Mouse (Mus musculus) neural tube, embryonic 13.5 days (tissue): ENCODE data around the gene Gm20683. TPM values are rescaled to one million over a fixed set of nuclear protein-coding genes. Genes with fewer than 3 reads are reported as not detected.

Experiments used
- microRNA-seq: library from miRNA; unstranded; fragments of <30 nt; microRNA quantifications from one replicate; pipeline ENCODE4, GENCODE M21; 2016
- polyA plus RNA-seq: library from polyadenylated mRNA; unstranded; fragments of >200 nt; fragmentation: Nextera tagmentation; extraction: Ambion mirVana; gene quantifications from 2 replicates; pipeline ENCODE4 v1.2.1, GENCODE M21; 2015

Gm20683 gene
- polyA plus RNA-seq, 1 experiment from 2014 or later: 7.5 TPM

Small RNA genes within 50 kb of the gene (microRNA-seq; reads per million reads assigned to microRNA genes)
- gene Mir3082: 0.44 reads per million

Other genes with a start within 250 kb of the Gm20683 start
- 2.1 and 2.8 TPM in 2 replicates for gene Gng13, start 124.6 kb downstream of the Gm20683 start, polyA plus RNA-seq
- gene Chtf18, start 114.3 kb downstream of the Gm20683 start, polyA plus RNA-seq: 7.3 and 9.1 TPM in 2 replicates
- 20.4 and 24.4 TPM in 2 replicates for gene Rpusd1, start 114.1 kb downstream of the Gm20683 start, polyA plus RNA-seq
- not detected in 2 replicates for gene Mslnl, start 105.7 kb downstream of the Gm20683 start, polyA plus RNA-seq
- gene Msln, start 87.4 kb downstream of the Gm20683 start, polyA plus RNA-seq: 0.29 and 0.54 TPM in 2 replicates
- gene Narfl, start 68.0 kb downstream of the Gm20683 start, polyA plus RNA-seq: 26.4 and 26.6 TPM in 2 replicates
- gene Haghl, start 56.1 kb downstream of the Gm20683 start, polyA plus RNA-seq: 101 and 107 TPM in 2 replicates
- 0.33 and 0.39 TPM in 2 replicates for gene Ccdc78, start 55.2 kb downstream of the Gm20683 start, polyA plus RNA-seq
- 70.5 and 73.6 TPM in 2 replicates for gene Fam173a, start 48.9 kb downstream of the Gm20683 start, polyA plus RNA-seq
- gene AC134908.4, start 46.1 kb downstream of the Gm20683 start, polyA plus RNA-seq: 0.66 and 1.9 TPM in 2 replicates
- 46.7 and 58.7 TPM in 2 replicates for gene Metrn, start 44.6 kb downstream of the Gm20683 start, polyA plus RNA-seq
- 27.7 and 31.8 TPM in 2 replicates for gene Fbxl16, start 32.7 kb downstream of the Gm20683 start, polyA plus RNA-seq
- 27.0 and 28.3 TPM in 2 replicates for gene Wdr24, start 18.1 kb downstream of the Gm20683 start, polyA plus RNA-seq
- gene Jmjd8, start 12.9 kb downstream of the Gm20683 start, polyA plus RNA-seq: 55.2 and 60.6 TPM in 2 replicates
- gene Stub1, start 8.4 kb downstream of the Gm20683 start, polyA plus RNA-seq: 284 and 316 TPM in 2 replicates
- 18.9 and 21.1 TPM in 2 replicates for gene Rhbdl1, start 4.5 kb downstream of the Gm20683 start, polyA plus RNA-seq
- gene Rhot2, start 3.1 kb upstream of the Gm20683 start, polyA plus RNA-seq: 15.4 and 18.3 TPM in 2 replicates
- gene Wdr90, start 19.7 kb upstream of the Gm20683 start, polyA plus RNA-seq: 14.1 and 15.6 TPM in 2 replicates
- gene Mcrip2, start 27.0 kb upstream of the Gm20683 start, polyA plus RNA-seq: 10.8 and 14.2 TPM in 2 replicates
- gene Mettl26, start 33.3 kb upstream of the Gm20683 start, polyA plus RNA-seq: 56.8 and 65.5 TPM in 2 replicates
- gene Wfikkn1, start 39.1 kb upstream of the Gm20683 start, polyA plus RNA-seq: 0.53 and 0.79 TPM in 2 replicates
- 50.7 and 51.5 TPM in 2 replicates for gene Rab40c, start 78.0 kb upstream of the Gm20683 start, polyA plus RNA-seq
- gene Pigq, start 103.2 kb upstream of the Gm20683 start, polyA plus RNA-seq: 56.1 and 62.3 TPM in 2 replicates
- gene Nhlrc4, start 103.2 kb upstream of the Gm20683 start, polyA plus RNA-seq: not detected in 2 replicates
- 0.22 and 0.34 TPM in 2 replicates for gene A930017K11Rik, start 110.8 kb upstream of the Gm20683 start, polyA plus RNA-seq
- gene Capn15, start 144.0 kb upstream of the Gm20683 start, polyA plus RNA-seq: 16.7 and 20.5 TPM in 2 replicates
- gene Rab11fip3, start 227.8 kb upstream of the Gm20683 start, polyA plus RNA-seq: 25.9 and 28.3 TPM in 2 replicates
- gene Decr2, start 248.6 kb upstream of the Gm20683 start, polyA plus RNA-seq: 32.7 and 35.1 TPM in 2 replicates